24 mouse cellular contexts compared by ENCODE assay signal in genomic region chr3:37350386-37350785, GRCm38 (mm10). TPM values are rescaled to one million over a fixed set of nuclear protein-coding genes. Genes with fewer than 3 reads are reported as not detected.
DNase-seq lines count a peak whose midpoint lies in the region; ATAC-seq lines count a peak whose summit lies in the region.
"Had no signal": no experiment of that assay in that cellular context is flagged by ENCODE, and none has a peak within 500 bp of the region (broad histone marks: within the 10 kb centered on the region; RNA-seq: fewer than 3 reads in every experiment).

No protein-coding gene starts in this region.

- peaks cover 28% of the 10 kb centered on the region for H3K27me3 ChIP-seq in embryonic facial prominence, embryonic 13.5 days
- peaks cover 56% of the 10 kb centered on the region for H3K27me3 ChIP-seq in embryonic facial prominence, embryonic 10.5 days (replicated peaks; ENCODE audit: low read depth, poor library complexity, severe bottlenecking)
- H3K27me3 ChIP-seq in limb, embryonic 15.5 days = no peaks in the 10 kb centered on the region; the same call in 1 of the 2 replicates
- peaks cover 38% of the 10 kb centered on the region for H3K27me3 ChIP-seq in liver, embryonic 16.5 days (ENCODE audit: control insufficient read depth, insufficient read depth, low read depth, low read length)
- peaks cover 18% of the 10 kb centered on the region for H3K27me3 ChIP-seq in hindbrain, embryonic 11.5 days (ENCODE audit: control insufficient read depth, insufficient read depth, low read length)
- H3K27me3 ChIP-seq: CH12.LX had no signal

- H3K9ac ChIP-seq in embryonic facial prominence, embryonic 13.5 days = no peak overlapping the region
- H3K9ac ChIP-seq in limb, embryonic 15.5 days = no peak overlapping the region
- H3K9ac ChIP-seq in liver, embryonic 16.5 days (ENCODE audit: low read depth, low read length) = no peak overlapping the region
- no peak overlapping the region for H3K9ac ChIP-seq in hindbrain, embryonic 11.5 days (ENCODE audit: low read depth, low read length)
- H3K9ac ChIP-seq: forebrain, embryonic 15.5 days; heart, embryonic 13.5 days; limb, embryonic 12.5 days; lung, embryonic 15.5 days had no signal

- peaks cover 41% of the 10 kb centered on the region for H3K4me1 ChIP-seq in embryonic facial prominence, embryonic 13.5 days
- peaks cover 29% of the 10 kb centered on the region for H3K4me1 ChIP-seq in embryonic facial prominence, embryonic 10.5 days
- H3K4me1 ChIP-seq in limb, embryonic 15.5 days = peaks cover 35% of the 10 kb centered on the region
- peaks cover 9% of the 10 kb centered on the region for H3K4me1 ChIP-seq in liver, embryonic 16.5 days (ENCODE audit: control insufficient read depth, low read depth, low read length)
- H3K4me1 ChIP-seq in hindbrain, embryonic 11.5 days (replicated peaks; ENCODE audit: control insufficient read depth, insufficient read depth, low read length) = peaks cover 4% of the 10 kb centered on the region; the same call in 1 of the 2 replicates

- H3K27ac ChIP-seq in embryonic facial prominence, embryonic 13.5 days = no peak overlapping the region
- no peak overlapping the region for H3K27ac ChIP-seq in embryonic facial prominence, embryonic 10.5 days (replicated peaks)
- H3K27ac ChIP-seq in limb, embryonic 15.5 days = no peak overlapping the region
- H3K27ac ChIP-seq in liver, embryonic 16.5 days (ENCODE audit: low read length) = no peak overlapping the region
- H3K27ac ChIP-seq in hindbrain, embryonic 11.5 days (ENCODE audit: low read depth, low read length) = no peak overlapping the region
- H3K27ac ChIP-seq: forebrain, embryonic 15.5 days; heart, embryonic 13.5 days; limb, embryonic 12.5 days; lung, embryonic 15.5 days had no signal

- H3K9me3 ChIP-seq in embryonic facial prominence, embryonic 13.5 days = no peaks in the 10 kb centered on the region
- no peaks in the 10 kb centered on the region for H3K9me3 ChIP-seq in embryonic facial prominence, embryonic 10.5 days
- no peaks in the 10 kb centered on the region for H3K9me3 ChIP-seq in limb, embryonic 15.5 days
- H3K9me3 ChIP-seq in liver, embryonic 16.5 days (replicated peaks; ENCODE audit: control insufficient read depth, low read length) = no peaks in the 10 kb centered on the region
- no peaks in the 10 kb centered on the region for H3K9me3 ChIP-seq in hindbrain, embryonic 11.5 days (ENCODE audit: control insufficient read depth, low read length)
- H3K9me3 ChIP-seq: forebrain, embryonic 15.5 days; heart, embryonic 13.5 days; limb, embryonic 12.5 days; lung, embryonic 15.5 days had no signal

- ATAC-seq in embryonic facial prominence, embryonic 13.5 days (ENCODE audit: insufficient number of reproducible peaks, insufficient read depth, low FRiP score, low TSS enrichment, low read depth) = no peak
- no peak for ATAC-seq in limb, embryonic 15.5 days (ENCODE audit: insufficient number of reproducible peaks, low FRiP score, low TSS enrichment, low read depth)
- ATAC-seq in liver, embryonic 16.5 days (ENCODE audit: low read depth) = peak; percentile 60
- ATAC-seq in hindbrain, embryonic 11.5 days (ENCODE audit: low FRiP score) = no peak
- no peak for ATAC-seq in megakaryocyte, adult 5-6 weeks (ENCODE audit: poor library complexity, severe bottlenecking)
- ATAC-seq: forebrain, embryonic 15.5 days; hindbrain, embryonic 16.5 days had no signal

- H3K4me3 ChIP-seq in embryonic facial prominence, embryonic 13.5 days = no peak overlapping the region
- H3K4me3 ChIP-seq in embryonic facial prominence, embryonic 10.5 days = no peak overlapping the region
- H3K4me3 ChIP-seq in limb, embryonic 15.5 days = peak overlapping the region; percentile 6; the same call in 1 of the 2 replicates
- no peak overlapping the region for H3K4me3 ChIP-seq in liver, embryonic 16.5 days (ENCODE audit: low read depth, low read length)
- H3K4me3 ChIP-seq in hindbrain, embryonic 11.5 days (ENCODE audit: low read depth, low read length) = no peak overlapping the region
- H3K4me3 ChIP-seq: forebrain, embryonic 15.5 days; heart, embryonic 13.5 days; limb, embryonic 12.5 days had no signal

- 61% methylated on average over 7 of the region's 7 CpGs for WGBS in embryonic facial prominence, embryonic 13.5 days
- WGBS in embryonic facial prominence, embryonic 10.5 days = 62% methylated on average over 7 of the region's 7 CpGs
- WGBS in limb, embryonic 15.5 days = 66% methylated on average over 7 of the region's 7 CpGs
- WGBS in liver, embryonic 16.5 days (ENCODE audit: insufficient replicate concordance) = 18% methylated on average over 7 of the region's 7 CpGs
- WGBS in hindbrain, embryonic 11.5 days = 67% methylated on average over 7 of the region's 7 CpGs

- H3K4me2 ChIP-seq in embryonic facial prominence, embryonic 13.5 days = 0 out of 2 replicates have a peak overlapping the region, but pooled peaks have one; percentile 87
- H3K4me2 ChIP-seq in limb, embryonic 15.5 days = 0 out of 2 replicates have a peak overlapping the region, but pooled peaks have one; percentile 85
- H3K4me2 ChIP-seq in liver, embryonic 16.5 days (ENCODE audit: low read depth, low read length) = no peak overlapping the region
- no peak overlapping the region for H3K4me2 ChIP-seq in hindbrain, embryonic 11.5 days (replicated peaks; ENCODE audit: low read depth, low read length)
- H3K4me2 ChIP-seq: forebrain, embryonic 15.5 days had no signal

- H3K36me3 ChIP-seq in embryonic facial prominence, embryonic 13.5 days = no peaks in the 10 kb centered on the region
- H3K36me3 ChIP-seq in embryonic facial prominence, embryonic 10.5 days (replicated peaks) = no peaks in the 10 kb centered on the region
- no peaks in the 10 kb centered on the region for H3K36me3 ChIP-seq in limb, embryonic 15.5 days
- no peaks in the 10 kb centered on the region for H3K36me3 ChIP-seq in liver, embryonic 16.5 days (ENCODE audit: control insufficient read depth, insufficient read depth)
- H3K36me3 ChIP-seq in hindbrain, embryonic 11.5 days (ENCODE audit: control insufficient read depth, insufficient read depth, low read length) = no peaks in the 10 kb centered on the region
- H3K36me3 ChIP-seq: forebrain, embryonic 15.5 days; heart, embryonic 13.5 days; limb, embryonic 12.5 days; lung, embryonic 15.5 days had no signal

- no peak for DNase-seq in embryonic facial prominence, embryonic 10.5 days (ENCODE audit: low spot score)
- peak; percentile 62 for DNase-seq in MEL-GATA-1-ER (ENCODE audit: extremely low read depth, low read depth)
- no peak for DNase-seq in hindbrain, embryonic 11.5 days (ENCODE audit: low spot score)
- no peak for DNase-seq in left cerebral cortex, adult 11 months (ENCODE audit: low spot score)
- DNase-seq: adrenal gland, postnatal 14 days; cerebellum, adult 11 months; cerebellum, adult 9-10 months; heart, postnatal 10 days; kidney, adult 2 months; kidney, postnatal 10 days; layer of hippocampus, adult 9-11 months; midbrain, embryonic 14.5 days had no signal

RNA-seq across cellular contexts. Expression of gene Fgf2, which starts 2.2 kb away (rescaled TPM):
- polyA plus RNA-seq in embryonic facial prominence, embryonic 13.5 days (2015; fragmentation: Nextera tagmentation; extraction: Ambion mirVana) = 4.7 and 4.8 TPM in 2 replicates
- polyA plus RNA-seq in embryonic facial prominence, embryonic 10.5 days (2016; fragmentation: Nextera tagmentation; extraction: Ambion mirVana) = 0.36 and 0.41 TPM in 2 replicates
- polyA plus RNA-seq in limb, embryonic 15.5 days (2015; fragmentation: Nextera tagmentation; extraction: Ambion mirVana) = 5.6 and 7.5 TPM in 2 replicates
- polyA plus RNA-seq in liver, embryonic 16.5 days (2015; fragmentation: Nextera tagmentation; extraction: Ambion mirVana) = 0.15 and 0.73 TPM in 2 replicates
- polyA plus RNA-seq in hindbrain, embryonic 11.5 days (2014; fragmentation: Nextera tagmentation; extraction: Ambion mirVana) = 0.49 and 1.1 TPM in 2 replicates
- total RNA-seq in megakaryocyte, adult 5-6 weeks (2015) = not detected in 2 replicates
- total RNA-seq in megakaryocyte, adult 5-6 weeks (2017) = not detected in 2 replicates

RNA-seq across cellular contexts. Expression of gene Cetn4, which starts 37.9 kb away (rescaled TPM):
- polyA plus RNA-seq in embryonic facial prominence, embryonic 13.5 days (2015; fragmentation: Nextera tagmentation; extraction: Ambion mirVana) = 3.5 and 4.5 TPM in 2 replicates
- polyA plus RNA-seq in embryonic facial prominence, embryonic 10.5 days (2016; fragmentation: Nextera tagmentation; extraction: Ambion mirVana) = 1.4 and 2.4 TPM in 2 replicates
- polyA plus RNA-seq in limb, embryonic 15.5 days (2015; fragmentation: Nextera tagmentation; extraction: Ambion mirVana) = 2.5 and 3.5 TPM in 2 replicates
- polyA plus RNA-seq in liver, embryonic 16.5 days (2015; fragmentation: Nextera tagmentation; extraction: Ambion mirVana) = 0.95 and 1.1 TPM in 2 replicates
- 1.4 and 1.8 TPM in 2 replicates for polyA plus RNA-seq in hindbrain, embryonic 11.5 days (2014; fragmentation: Nextera tagmentation; extraction: Ambion mirVana)
- 0.31 and 1.3 TPM in 2 replicates for total RNA-seq in megakaryocyte, adult 5-6 weeks (2015)
- 0.45 and 2.2 TPM in 2 replicates for total RNA-seq in megakaryocyte, adult 5-6 weeks (2017)
- total RNA-seq: monocyte, adult 5-6 weeks had no signal
- polyA plus RNA-seq: small intestine, adult 2 months had no signal

RNA-seq across cellular contexts. Expression of gene Bbs12, which starts 38.0 kb away (rescaled TPM):
- 8.9 and 11.1 TPM in 2 replicates for polyA plus RNA-seq in embryonic facial prominence, embryonic 13.5 days (2015; fragmentation: Nextera tagmentation; extraction: Ambion mirVana)
- polyA plus RNA-seq in embryonic facial prominence, embryonic 10.5 days (2016; fragmentation: Nextera tagmentation; extraction: Ambion mirVana) = 8.6 and 8.7 TPM in 2 replicates
- polyA plus RNA-seq in limb, embryonic 15.5 days (2015; fragmentation: Nextera tagmentation; extraction: Ambion mirVana) = 6.7 and 8.0 TPM in 2 replicates
- 2.0 and 2.2 TPM in 2 replicates for polyA plus RNA-seq in liver, embryonic 16.5 days (2015; fragmentation: Nextera tagmentation; extraction: Ambion mirVana)
- polyA plus RNA-seq in hindbrain, embryonic 11.5 days (2014; fragmentation: Nextera tagmentation; extraction: Ambion mirVana) = 6.0 and 7.3 TPM in 2 replicates
- 0.29 and 3.0 TPM in 2 replicates for total RNA-seq in megakaryocyte, adult 5-6 weeks (2015)
- 0.69 and 1.5 TPM in 2 replicates for total RNA-seq in megakaryocyte, adult 5-6 weeks (2017)

Comparison
In these comparisons a context has a peak if more than half of its experiments do, and no peak if none do; other contexts are left out.
1. H3K4me2 ChIP-seq: peak in embryonic facial prominence, embryonic 13.5 days (single experiment) and limb, embryonic 15.5 days (single experiment); none in liver, embryonic 16.5 days (single experiment) and hindbrain, embryonic 11.5 days (single experiment).